ENCODE assay signal across 11 mouse cellular contexts in genomic region chr10:127530945-127531344, GRCm38 (mm10). TPM values are rescaled to one million over a fixed set of nuclear protein-coding genes. Genes with fewer than 3 reads are reported as not detected.
DNase-seq lines count a peak whose midpoint lies in the region; ATAC-seq and TF ChIP-seq lines count a peak whose summit lies in the region.
"Had no signal": no experiment of that assay in that cellular context is flagged by ENCODE, and none has a peak within 500 bp of the region (broad histone marks: within the 10 kb centered on the region; RNA-seq: fewer than 3 reads in every experiment).

No protein-coding gene starts in this region.

- WGBS in cerebellum, adult 2 months, result 17% methylated on average over 25 of the region's 25 CpGs
- WGBS in hindbrain, embryonic 11.5 days, result under 1% methylated on average over 12 of the region's 25 CpGs
- WGBS in midbrain, embryonic 11.5 days, result 2% methylated on average over 19 of the region's 25 CpGs

- no peak for TF ChIP-seq POLR2A in cerebellum, adult 2 months (IDR thresholded peaks at IDR 0.05; ENCODE audit: borderline replicate concordance, insufficient read depth, low read length)

- no peak for TF ChIP-seq CTCF in cerebellum, adult 2 months (IDR thresholded peaks at IDR 0.05; ENCODE audit: borderline replicate concordance, insufficient read depth, low read depth, low read length)
- TF ChIP-seq CTCF in E14TG2a.4 (conservative IDR thresholded peaks at IDR 0.05; ENCODE audit: low read length), result no peak

- H3K9ac ChIP-seq in hindbrain, embryonic 11.5 days (ENCODE audit: low read depth, low read length), result peak overlapping the region; percentile 49
- no peak overlapping the region for H3K9ac ChIP-seq in midbrain, embryonic 11.5 days (ENCODE audit: low read length)

- no peak overlapping the region for H3K27ac ChIP-seq in cerebellum, adult 2 months (ENCODE audit: insufficient read depth, low read length)
- peak overlapping the region; percentile 81 for H3K27ac ChIP-seq in hindbrain, embryonic 11.5 days (ENCODE audit: low read depth, low read length)
- H3K27ac ChIP-seq in midbrain, embryonic 11.5 days (ENCODE audit: low read depth, low read length), result no peak overlapping the region

- H3K27me3 ChIP-seq in cerebellum, adult 2 months (ENCODE audit: control insufficient read depth, insufficient read depth, low read length), result no peaks in the 10 kb centered on the region
- peaks cover 98% of the 10 kb centered on the region for H3K27me3 ChIP-seq in E14TG2a.4 (ENCODE audit: insufficient read depth, low read length)
- peaks cover 95% of the 10 kb centered on the region for H3K27me3 ChIP-seq in hindbrain, embryonic 11.5 days (ENCODE audit: control insufficient read depth, insufficient read depth, low read length)
- peaks cover 99% of the 10 kb centered on the region for H3K27me3 ChIP-seq in midbrain, embryonic 11.5 days (ENCODE audit: control insufficient read depth, insufficient read depth, low read length)

- peak overlapping the region; percentile 77 for H3K4me2 ChIP-seq in hindbrain, embryonic 11.5 days (replicated peaks; ENCODE audit: low read depth, low read length)
- peak overlapping the region; percentile 40 for H3K4me2 ChIP-seq in midbrain, embryonic 11.5 days

- no peaks in the 10 kb centered on the region for H3K9me3 ChIP-seq in E14TG2a.4 (ENCODE audit: low read length)
- no peaks in the 10 kb centered on the region for H3K9me3 ChIP-seq in hindbrain, embryonic 11.5 days (ENCODE audit: control insufficient read depth, low read length)
- H3K9me3 ChIP-seq in midbrain, embryonic 11.5 days (ENCODE audit: control insufficient read depth, low read length), result no peaks in the 10 kb centered on the region

- H3K4me1 ChIP-seq in cerebellum, adult 2 months (ENCODE audit: control insufficient read depth, insufficient read depth, low read length), result peaks cover 11% of the 10 kb centered on the region
- peaks cover 93% of the 10 kb centered on the region for H3K4me1 ChIP-seq in E14TG2a.4 (replicated peaks; ENCODE audit: low read depth, low read length)
- H3K4me1 ChIP-seq in hindbrain, embryonic 11.5 days (replicated peaks; ENCODE audit: control insufficient read depth, insufficient read depth, low read length), result peaks cover 24% of the 10 kb centered on the region
- H3K4me1 ChIP-seq in midbrain, embryonic 11.5 days (ENCODE audit: control insufficient read depth, insufficient read depth, low read length), result peaks cover 45% of the 10 kb centered on the region

- no peak overlapping the region for H3K4me3 ChIP-seq in cerebellum, adult 2 months (replicated peaks; ENCODE audit: insufficient read depth, low read depth, low read length)
- H3K4me3 ChIP-seq in E14TG2a.4 (replicated peaks; ENCODE audit: low read length), result peak overlapping the region; percentile 48
- peak overlapping the region; percentile 58 for H3K4me3 ChIP-seq in hindbrain, embryonic 11.5 days (ENCODE audit: low read depth, low read length)
- peak overlapping the region; percentile 20 for H3K4me3 ChIP-seq in midbrain, embryonic 11.5 days (ENCODE audit: low read depth, low read length)

- no peak for ATAC-seq in hindbrain, embryonic 11.5 days (ENCODE audit: low FRiP score)
- no peak for ATAC-seq in midbrain, embryonic 11.5 days (ENCODE audit: low FRiP score)

- no peaks in the 10 kb centered on the region for H3K36me3 ChIP-seq in E14TG2a.4 (ENCODE audit: insufficient read depth, low read length)
- no peaks in the 10 kb centered on the region for H3K36me3 ChIP-seq in hindbrain, embryonic 11.5 days (ENCODE audit: control insufficient read depth, insufficient read depth, low read length)
- H3K36me3 ChIP-seq in midbrain, embryonic 11.5 days (ENCODE audit: control insufficient read depth, insufficient read depth, low read length), result no peaks in the 10 kb centered on the region

- DNase-seq in cerebellum, postnatal 10 days, result peak; percentile 55
- no peak for DNase-seq in cerebellum, adult 2 months
- DNase-seq in hindbrain, embryonic 11.5 days (ENCODE audit: low spot score), result no peak
- no peak for DNase-seq in midbrain, embryonic 11.5 days (ENCODE audit: low spot score, missing footprints)
- DNase-seq in adrenal gland, adult 18-20 months (ENCODE audit: low spot score in 2 of 2), result no peak
- DNase-seq in cerebellum, postnatal 36 days, result no peak
- no peak for DNase-seq in testis, postnatal 10 days (ENCODE audit: low spot score)
- DNase-seq: adrenal gland, postnatal 36 days; left cerebral cortex, postnatal 4 days; lung, postnatal 4 days had no signal

RNA-seq across cellular contexts. Expression of gene Nxph4, which starts 3.4 kb away (rescaled TPM):
- polyA plus RNA-seq in cerebellum, adult 2 months (2012; rRNA removed), result 30.3 and 33.8 TPM in 2 replicates
- polyA plus RNA-seq in hindbrain, embryonic 11.5 days (2014; fragmentation: Nextera tagmentation; extraction: Ambion mirVana), result 54.5 and 59.8 TPM in 2 replicates
- polyA plus RNA-seq in midbrain, embryonic 11.5 days (2014; fragmentation: Nextera tagmentation; extraction: Ambion mirVana), result 19.5 and 23.6 TPM in 2 replicates
- total RNA-seq in adrenal gland, adult 18-20 months (2021), result 10 to 100 TPM in 1 of 2 experiments, 1 to 10 TPM in 1; 6.9 to 12.6 TPM

RNA-seq across cellular contexts. Expression of gene Shmt2, which starts 8.7 kb away (rescaled TPM):
- polyA plus RNA-seq in cerebellum, adult 2 months (2012; rRNA removed), result 68.2 and 69.8 TPM in 2 replicates
- 70.3 and 70.4 TPM in 2 replicates for polyA plus RNA-seq in hindbrain, embryonic 11.5 days (2014; fragmentation: Nextera tagmentation; extraction: Ambion mirVana)
- polyA plus RNA-seq in midbrain, embryonic 11.5 days (2014; fragmentation: Nextera tagmentation; extraction: Ambion mirVana), result 68.8 and 74.8 TPM in 2 replicates
- total RNA-seq in adrenal gland, adult 18-20 months (2021), result 10 to 100 TPM; 38.6 to 46.5 TPM

RNA-seq across cellular contexts. Expression of gene Ndufa4l2, which starts 16.2 kb away (rescaled TPM):
- polyA plus RNA-seq in cerebellum, adult 2 months (2012; rRNA removed), result 10.4 and 11.5 TPM in 2 replicates
- 6.5 and 7.0 TPM in 2 replicates for polyA plus RNA-seq in hindbrain, embryonic 11.5 days (2014; fragmentation: Nextera tagmentation; extraction: Ambion mirVana)
- 3.6 and 5.7 TPM in 2 replicates for polyA plus RNA-seq in midbrain, embryonic 11.5 days (2014; fragmentation: Nextera tagmentation; extraction: Ambion mirVana)
- 10 to 100 TPM; 36.0 to 55.3 TPM for total RNA-seq in adrenal gland, adult 18-20 months (2021)

RNA-seq across cellular contexts. Expression of gene Stac3, which starts 29.5 kb away (rescaled TPM):
- polyA plus RNA-seq in cerebellum, adult 2 months (2012; rRNA removed), result 8.3 TPM in 2 replicates
- 0.36 and 0.43 TPM in 2 replicates for polyA plus RNA-seq in hindbrain, embryonic 11.5 days (2014; fragmentation: Nextera tagmentation; extraction: Ambion mirVana)
- polyA plus RNA-seq in midbrain, embryonic 11.5 days (2014; fragmentation: Nextera tagmentation; extraction: Ambion mirVana), result 0.10 and 0.14 TPM in 2 replicates
- total RNA-seq in adrenal gland, adult 18-20 months (2021), result 1 to 10 TPM; 1.1 to 1.9 TPM

Comparison
In these comparisons a context has a peak if more than half of its experiments do, and no peak if none do; other contexts are left out.
1. DNase-seq: peak in cerebellum, postnatal 10 days (2 of 2); none in cerebellum, adult 2 months (0 of 2), hindbrain, embryonic 11.5 days (single experiment), midbrain, embryonic 11.5 days (single experiment), adrenal gland, adult 18-20 months (0 of 2), cerebellum, postnatal 36 days (0 of 2) and testis, postnatal 10 days (single experiment).